Mouse (Mus musculus): ENCODE measurements around the gene Wdr90.

DNA sequence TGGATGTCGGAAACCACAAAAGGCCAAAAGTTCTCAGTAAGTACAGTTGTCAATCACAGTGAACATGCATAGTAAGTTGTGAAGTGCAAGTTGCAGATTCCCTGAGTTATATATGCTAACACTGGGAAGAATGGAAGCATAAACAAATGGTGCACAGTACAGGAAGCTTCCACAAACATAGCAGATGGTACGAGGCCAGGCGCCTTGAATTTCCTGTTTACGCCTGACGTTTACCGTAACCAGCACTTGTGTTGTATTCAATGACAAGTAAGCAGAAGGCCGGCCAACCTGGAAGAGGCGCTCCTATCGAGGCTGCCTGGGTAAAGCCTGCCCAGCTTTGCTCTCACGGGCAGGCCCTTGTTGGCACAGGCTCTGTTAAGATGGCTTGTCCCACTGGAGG, 26.2 kb upstream of the Wdr90 start:
- TF ChIP-seq CTCF (IDR thresholded peaks at IDR 0.05) (no peak), POLR2A (IDR thresholded peaks at IDR 0.05; ENCODE audit: insufficient read depth, low read depth, low read length) (no peak), EP300 (IDR thresholded peaks at IDR 0.05; ENCODE audit: insufficient read depth, low read depth, low read length) (no peak)

Measured in heart, adult 2 months (tissue).